Mouse (Mus musculus) forebrain, embryonic 11.5 days (tissue): ENCODE results near the gene Pym1. TPM values are rescaled to one million over a fixed set of nuclear protein-coding genes. Genes with fewer than 3 reads are reported as not detected.

ENCODE experiments used
- ATAC-seq: fragments of 200-750 bp; cut with Nextera tagmentation; replicated peaks from 2 replicates; pipeline ENCODE4 v1.8.0; 2017; ENCODE audit warnings: moderate TSS enrichment; ENCODE audit not compliant: low FRiP score
- DNase-seq: peaks from one replicate; pipeline ENCODE4 v3.0.0-alpha.2; 2017; ENCODE audit warnings: low spot score
- H3K27ac ChIP-seq: fragments of 300-500 bp; sonication (generic); 2 replicates; pipeline ENCODE4 v1.5.1; 2014; ENCODE audit warnings: low read depth, low read length
- H3K27me3 ChIP-seq: fragments of 300-500 bp; sonication (generic); 2 replicates; pipeline ENCODE4 v1.6.1; 2014; ENCODE audit warnings: mild to moderate bottlenecking, low read length, mixed read lengths; ENCODE audit not compliant: control insufficient read depth, insufficient read depth
- H3K36me3 ChIP-seq: fragments of 300-500 bp; sonication (generic); 2 replicates; pipeline ENCODE4 v1.6.1; 2014; ENCODE audit warnings: mild to moderate bottlenecking, low read length, moderate library complexity, mixed read lengths; ENCODE audit not compliant: control insufficient read depth, insufficient read depth
- H3K4me1 ChIP-seq: fragments of 300-500 bp; sonication (generic); replicated peaks from 2 replicates; pipeline ENCODE4 v1.6.1; 2014; ENCODE audit warnings: low read length, mixed read lengths; ENCODE audit not compliant: control insufficient read depth, insufficient read depth
- H3K4me2 ChIP-seq: fragments of 300-500 bp; sonication (generic); 2 replicates; pipeline ENCODE4 v1.6.1; 2014; ENCODE audit warnings: low read depth, mild to moderate bottlenecking, low read length, moderate library complexity, mixed read lengths; ENCODE audit not compliant: severe bottlenecking
- H3K4me3 ChIP-seq: fragments of 300-500 bp; sonication (generic); 2 replicates; pipeline ENCODE4 v1.5.1; 2014; ENCODE audit warnings: low read depth, low read length
- H3K9ac ChIP-seq: fragments of 300-500 bp; sonication (generic); 2 replicates; pipeline ENCODE4 v1.6.1; 2014; ENCODE audit warnings: low read length
- H3K9me3 ChIP-seq: fragments of 300-500 bp; sonication (generic); 2 replicates; pipeline ENCODE4 v1.6.1; 2016; ENCODE audit warnings: low read length, mixed read lengths; ENCODE audit not compliant: control insufficient read depth
- WGBS: fragments of 180-500 bp; shearing (Covaris S2); extraction: QIAGEN DNeasy Blood & Tissue Kit; methylation state at CpG from one replicate; pipeline ENCODE4 v1.1.7; 2014; 5-methylcytosine and 5-hydroxymethylcytosine counted together
- polyA plus RNA-seq: library from polyadenylated mRNA; unstranded; fragments of >200 nt; fragmentation: Nextera tagmentation; extraction: Ambion mirVana; gene quantifications from 2 replicates; pipeline ENCODE4 v1.2.1, GENCODE M21; 2014

The Pym1 gene
- polyA plus RNA-seq, 1 experiment from 2014 or later, result 51.4 TPM

DNA sequence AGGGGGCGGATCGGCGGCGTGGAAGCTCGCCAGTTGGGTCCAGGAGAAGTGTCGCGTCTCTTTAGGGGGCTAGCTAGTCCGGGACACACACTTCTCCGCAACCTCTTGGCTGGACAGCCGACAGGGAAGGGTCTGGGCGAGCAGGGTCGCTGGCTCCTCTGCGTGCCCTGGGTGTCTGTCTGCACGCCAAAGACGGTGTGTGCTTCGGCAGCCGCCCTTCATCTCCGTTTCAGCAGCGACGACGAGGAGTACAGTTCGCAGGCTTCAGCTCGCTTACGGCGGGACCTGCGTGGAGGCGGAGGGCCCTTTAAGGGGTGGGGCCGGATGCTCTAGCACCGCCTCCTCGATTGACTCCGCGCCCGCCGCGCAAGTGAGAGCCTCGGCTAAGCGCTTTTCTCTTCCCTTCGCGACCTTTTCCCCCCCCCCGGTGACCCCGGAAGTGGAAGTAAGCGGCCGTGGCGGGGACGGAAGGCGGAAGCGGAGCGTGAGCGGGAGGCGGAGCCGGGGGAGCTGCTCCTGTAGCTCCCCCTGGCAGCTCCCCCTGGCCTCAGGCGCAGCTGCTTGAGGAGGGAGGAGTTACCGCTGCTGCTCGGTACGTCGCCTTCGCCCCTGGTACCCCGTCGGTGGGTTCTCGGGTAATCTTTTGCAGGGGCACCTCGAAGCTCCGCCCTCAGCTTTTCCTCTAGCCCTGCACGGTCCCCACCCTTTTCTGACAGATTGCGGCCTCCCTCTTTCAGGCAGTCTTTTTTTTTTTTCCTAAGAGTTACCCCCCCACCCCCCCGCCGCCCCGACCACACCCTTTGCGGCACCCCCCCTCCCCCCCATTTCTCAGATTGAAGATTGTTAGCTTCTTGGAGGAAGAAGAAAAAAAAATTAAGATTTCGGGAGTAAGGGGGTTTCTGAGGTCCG, 57.7 kb downstream of the Pym1 start:
- Histone ChIP-seq H3K4me2 (peak overlapping the region; percentile 65), H3K36me3 (no peaks in the 10 kb centered on the region; the same call in 1 of the 2 replicates), H3K27me3 (no peaks in the 10 kb centered on the region), H3K4me1 (peaks cover 13% of the 10 kb centered on the region; the same call in 1 of the 2 replicates), H3K4me3 (peak overlapping the region; percentile 59), H3K9me3 (no peaks in the 10 kb centered on the region), H3K27ac (peak overlapping the region; percentile 89), H3K9ac (peak overlapping the region; percentile 91)
- peak; percentile 99 for DNase-seq
- WGBS, result under 1% methylated on average over 68 of the region's 70 CpGs
- ATAC-seq, result peak; percentile 92

DNA sequence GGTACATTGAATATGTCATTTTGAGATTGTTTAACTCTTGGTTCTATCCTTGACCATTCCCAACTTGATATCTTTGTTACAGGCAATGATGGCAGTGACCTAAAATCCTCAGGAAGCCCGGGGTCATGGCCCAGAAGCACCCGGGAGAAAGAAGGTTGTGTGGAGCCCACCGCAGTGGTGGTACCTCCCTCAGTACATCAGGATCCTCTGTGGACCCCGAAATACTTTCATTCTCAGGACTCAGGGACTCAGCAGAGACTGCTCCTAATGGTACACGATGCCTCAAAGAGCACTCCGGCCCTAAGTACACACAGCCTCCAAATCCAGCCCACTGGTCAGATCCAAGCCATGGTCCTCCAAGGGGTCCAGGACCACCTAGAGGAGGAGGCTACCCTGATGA, 58.4 kb downstream of the Pym1 start:
- peak overlapping the region; percentile 65 for H3K4me2 ChIP-seq
- H3K9ac ChIP-seq, result peak overlapping the region; percentile 91
- H3K27ac ChIP-seq, result peak overlapping the region; percentile 89; the same call in 1 of the 2 replicates
- H3K4me1 ChIP-seq, result peaks cover 13% of the 10 kb centered on the region; the same call in 1 of the 2 replicates
- DNase-seq (no peak), ATAC-seq (no peak)
- WGBS, result 78% methylated on average over 6 of the region's 6 CpGs
- H3K27me3 ChIP-seq, result no peaks in the 10 kb centered on the region
- no peaks in the 10 kb centered on the region; the same call in 1 of the 2 replicates for H3K36me3 ChIP-seq
- H3K4me3 ChIP-seq, result peak overlapping the region; percentile 59
- no peaks in the 10 kb centered on the region for H3K9me3 ChIP-seq

DNA sequence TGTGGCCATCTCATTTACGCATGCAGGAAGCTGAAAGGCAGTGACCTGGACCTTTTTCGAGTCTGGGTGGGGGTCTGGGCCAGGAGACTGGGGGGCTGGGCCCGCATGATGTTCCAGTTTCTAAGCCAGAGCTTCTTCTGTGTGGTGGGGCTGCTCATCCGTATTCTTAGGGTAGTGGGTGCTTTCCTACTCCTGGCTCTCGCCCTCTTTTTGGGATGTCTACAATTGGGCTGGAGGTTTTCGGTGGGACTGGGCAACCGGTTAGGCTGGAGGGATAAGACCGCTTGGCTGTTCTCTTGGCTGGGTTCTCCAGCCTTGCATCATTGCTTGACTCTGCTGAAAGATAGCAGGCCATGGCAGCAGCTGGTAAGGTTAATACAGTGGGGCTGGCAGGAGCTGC, 59.3 kb downstream of the Pym1 start:
- no peak for DNase-seq
- Histone ChIP-seq H3K9me3 (no peaks in the 10 kb centered on the region), H3K4me1 (peaks cover 13% of the 10 kb centered on the region; the same call in 1 of the 2 replicates), H3K9ac (no peak overlapping the region; the same call in 1 of the 2 replicates), H3K36me3 (no peaks in the 10 kb centered on the region; the same call in 1 of the 2 replicates), H3K27me3 (no peaks in the 10 kb centered on the region), H3K4me3 (peak overlapping the region; percentile 59; the same call in 1 of the 2 replicates), H3K4me2 (peak overlapping the region; percentile 65), H3K27ac (no peak overlapping the region)
- ATAC-seq, result no peak
- WGBS, result 94% methylated on average over 8 of the region's 8 CpGs

Other genes with a start within 250 kb of the Pym1 start
- gene Myl6b, start 249.2 kb upstream of the Pym1 start, polyA plus RNA-seq, result 3.0 and 3.4 TPM in 2 replicates
- gene Esyt1, start 222.0 kb upstream of the Pym1 start, polyA plus RNA-seq, result 15.2 and 18.1 TPM in 2 replicates
- gene Zc3h10, start 200.1 kb upstream of the Pym1 start, polyA plus RNA-seq, result 16.3 and 17.5 TPM in 2 replicates
- gene Rpl41, start 198.6 kb upstream of the Pym1 start, polyA plus RNA-seq, result 3,049 and 3,079 TPM in 2 replicates
- gene Pa2g4, start 181.9 kb upstream of the Pym1 start, polyA plus RNA-seq, result 249 and 269 TPM in 2 replicates
- 1.2 TPM in 2 replicates for gene Erbb3, start 158.2 kb upstream of the Pym1 start, polyA plus RNA-seq
- 576 and 629 TPM in 2 replicates for gene Rps26, start 121.1 kb upstream of the Pym1 start, polyA plus RNA-seq
- gene Ikzf4, start 101.9 kb upstream of the Pym1 start, polyA plus RNA-seq, result 4.1 and 5.8 TPM in 2 replicates
- 10.8 and 11.7 TPM in 2 replicates for gene Suox, start 73.8 kb upstream of the Pym1 start, polyA plus RNA-seq
- gene Rab5b, start 51.6 kb upstream of the Pym1 start, polyA plus RNA-seq, result 78.8 and 79.1 TPM in 2 replicates
- 1.8 and 4.5 TPM in 2 replicates for gene Pmel, start 43.7 kb upstream of the Pym1 start, polyA plus RNA-seq
- gene Cdk2, start 42.9 kb upstream of the Pym1 start, polyA plus RNA-seq, result 119 and 120 TPM in 2 replicates
- gene Dgka, start 3.0 kb upstream of the Pym1 start, polyA plus RNA-seq, result 3.9 and 4.0 TPM in 2 replicates
- gene Mmp19, start 43.0 kb downstream of the Pym1 start, polyA plus RNA-seq, result 0.51 and 0.60 TPM in 2 replicates
- gene Dnajc14, start 56.2 kb downstream of the Pym1 start, polyA plus RNA-seq, result 38.6 and 38.8 TPM in 2 replicates
- gene Tmem198b, start 56.5 kb downstream of the Pym1 start, polyA plus RNA-seq, result 22.7 and 24.2 TPM in 2 replicates
- 263 and 284 TPM in 2 replicates for gene Sarnp, start 69.4 kb downstream of the Pym1 start, polyA plus RNA-seq
- gene Ormdl2, start 73.8 kb downstream of the Pym1 start, polyA plus RNA-seq, result 70.1 and 73.0 TPM in 2 replicates
- gene Gdf11, start 143.8 kb downstream of the Pym1 start, polyA plus RNA-seq, result 10.5 and 11.7 TPM in 2 replicates
- gene Cd63, start 153.1 kb downstream of the Pym1 start, polyA plus RNA-seq, result 144 and 151 TPM in 2 replicates
- gene Rdh5, start 175.0 kb downstream of the Pym1 start, polyA plus RNA-seq, result 12.3 and 12.6 TPM in 2 replicates
- 191 and 202 TPM in 2 replicates for gene Bloc1s1, start 176.1 kb downstream of the Pym1 start, polyA plus RNA-seq
- 0.65 and 0.69 TPM in 2 replicates for gene Itga7, start 185.9 kb downstream of the Pym1 start, polyA plus RNA-seq
- gene Mettl7b, start 213.1 kb downstream of the Pym1 start, polyA plus RNA-seq, result not detected in 2 replicates
- not detected in 2 replicates for gene Olfr9, start 241.5 kb downstream of the Pym1 start, polyA plus RNA-seq